Mouse (Mus musculus): ENCODE results near the gene Iba57. TPM values are rescaled to one million over a fixed set of nuclear protein-coding genes. Genes with fewer than 3 reads are reported as not detected.

Iba57 gene
- polyA plus RNA-seq, 1 experiment, result 6.5 TPM

DNA sequence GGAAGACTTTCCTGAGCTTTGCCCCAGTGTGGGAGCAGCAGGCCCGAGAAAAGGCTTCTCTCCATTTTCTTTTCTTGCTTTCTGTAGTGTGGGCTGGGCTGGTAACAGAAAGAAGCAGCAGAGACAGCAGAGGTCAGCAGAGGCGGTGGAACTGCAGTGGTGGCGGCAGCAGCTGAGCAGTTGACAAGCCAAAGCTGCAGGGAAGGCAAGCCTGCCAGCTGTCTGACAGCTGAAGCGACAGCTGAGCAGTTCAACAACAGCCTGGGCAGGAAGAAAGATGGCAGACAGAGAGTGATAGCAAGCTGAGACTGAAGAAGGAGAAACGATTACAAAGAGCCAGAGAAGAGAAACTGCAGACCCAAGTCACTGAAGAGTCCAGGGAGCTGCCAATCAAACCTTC, 2.1 kb downstream of the Iba57 start:
- no peak for DNase-seq (ENCODE audit: low read depth in 1 of 2, low spot score in 2 of 2)
- 82% methylated on average over 5 of the region's 5 CpGs for WGBS
- H3K27ac ChIP-seq (ENCODE audit: insufficient read depth, low read length), result no peak overlapping the region

DNA sequence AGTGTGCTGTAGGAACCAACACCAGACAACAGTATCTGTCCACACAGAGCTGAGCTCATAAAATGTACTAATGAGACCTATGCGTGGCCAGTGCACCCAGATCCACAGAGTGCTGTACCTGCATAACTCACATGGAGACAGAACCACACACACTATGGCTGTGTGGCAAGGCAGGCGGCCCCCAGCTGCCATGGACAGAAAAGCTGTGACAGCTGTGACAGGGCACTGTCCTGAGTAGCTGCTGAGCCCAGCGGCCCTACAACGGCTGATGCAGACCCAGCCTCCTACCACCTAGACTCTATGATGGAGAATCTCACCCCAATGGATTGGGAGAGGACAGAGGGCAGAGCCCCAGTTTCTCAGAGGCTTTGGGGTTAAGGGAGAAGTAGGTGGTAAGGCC, 4.0 kb downstream of the Iba57 start:
- TF ChIP-seq CTCF (IDR thresholded peaks at IDR 0.05; ENCODE audit: extremely low read depth, insufficient read depth, insufficient read length, insufficient replicate concordance), result no peak
- TF ChIP-seq POLR2A (IDR thresholded peaks at IDR 0.05; ENCODE audit: low read depth, low read length), result no peak
- Histone ChIP-seq H3K27ac (ENCODE audit: insufficient read depth, low read length) (no peak overlapping the region), H3K27me3 (ENCODE audit: control insufficient read depth, insufficient read depth, low read length) (no peaks in the 10 kb centered on the region), H3K4me3 (ENCODE audit: extremely low read depth, insufficient read depth, insufficient read length) (no peak overlapping the region), H3K36me3 (ENCODE audit: control insufficient read depth, insufficient read depth, low read length) (peaks cover 16% of the 10 kb centered on the region), H3K4me1 (ENCODE audit: control insufficient read depth, insufficient read depth, insufficient read length) (no peaks in the 10 kb centered on the region)
- no peak for DNase-seq (ENCODE audit: low read depth in 1 of 2, low spot score in 2 of 2)
- 97% methylated on average over 4 of the region's 4 CpGs for WGBS

More for the DNA sequence above, 2.1 kb downstream of the Iba57 start:
- TF ChIP-seq POLR2A (IDR thresholded peaks at IDR 0.05; ENCODE audit: low read depth, low read length), result no peak
- TF ChIP-seq CTCF (IDR thresholded peaks at IDR 0.05; ENCODE audit: extremely low read depth, insufficient read depth, insufficient read length, insufficient replicate concordance), result no peak
- Histone ChIP-seq H3K4me3 (ENCODE audit: extremely low read depth, insufficient read depth, insufficient read length) (no peak overlapping the region), H3K36me3 (ENCODE audit: control insufficient read depth, insufficient read depth, low read length) (peaks cover 16% of the 10 kb centered on the region), H3K4me1 (ENCODE audit: control insufficient read depth, insufficient read depth, insufficient read length) (no peaks in the 10 kb centered on the region), H3K27me3 (ENCODE audit: control insufficient read depth, insufficient read depth, low read length) (no peaks in the 10 kb centered on the region)

DNA sequence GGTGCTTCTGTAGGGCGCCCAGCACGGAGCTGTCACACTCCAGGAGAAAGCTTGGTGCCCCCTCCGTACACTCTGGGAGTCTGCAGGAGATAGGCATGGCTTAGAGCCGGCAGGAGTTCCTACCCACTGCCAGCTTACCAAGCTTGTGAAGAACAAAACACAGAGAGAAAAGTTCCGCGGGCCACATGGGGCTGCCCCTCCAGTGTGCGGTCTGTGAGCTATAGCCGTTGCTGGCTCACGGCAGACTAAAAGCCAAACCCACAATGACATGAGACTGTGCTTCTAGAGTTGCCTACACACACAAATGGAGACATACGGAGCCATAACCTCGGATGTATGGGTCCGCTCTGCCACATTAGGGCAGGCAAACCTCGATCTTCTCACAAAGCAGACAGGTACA, 4.4 kb downstream of the Iba57 start:
- Histone ChIP-seq H3K4me1 (ENCODE audit: control insufficient read depth, insufficient read depth, insufficient read length) (no peaks in the 10 kb centered on the region), H3K4me3 (ENCODE audit: extremely low read depth, insufficient read depth, insufficient read length) (no peak overlapping the region), H3K27me3 (ENCODE audit: control insufficient read depth, insufficient read depth, low read length) (no peaks in the 10 kb centered on the region), H3K27ac (ENCODE audit: insufficient read depth, low read length) (no peak overlapping the region), H3K36me3 (ENCODE audit: control insufficient read depth, insufficient read depth, low read length) (peaks cover 16% of the 10 kb centered on the region)
- DNase-seq (ENCODE audit: low read depth in 1 of 2, low spot score in 2 of 2), result no peak
- TF ChIP-seq POLR2A (IDR thresholded peaks at IDR 0.05; ENCODE audit: low read depth, low read length) (no peak), CTCF (IDR thresholded peaks at IDR 0.05; ENCODE audit: extremely low read depth, insufficient read depth, insufficient read length, insufficient replicate concordance) (no peak)
- WGBS, result 94% methylated on average over 13 of the region's 13 CpGs

DNA sequence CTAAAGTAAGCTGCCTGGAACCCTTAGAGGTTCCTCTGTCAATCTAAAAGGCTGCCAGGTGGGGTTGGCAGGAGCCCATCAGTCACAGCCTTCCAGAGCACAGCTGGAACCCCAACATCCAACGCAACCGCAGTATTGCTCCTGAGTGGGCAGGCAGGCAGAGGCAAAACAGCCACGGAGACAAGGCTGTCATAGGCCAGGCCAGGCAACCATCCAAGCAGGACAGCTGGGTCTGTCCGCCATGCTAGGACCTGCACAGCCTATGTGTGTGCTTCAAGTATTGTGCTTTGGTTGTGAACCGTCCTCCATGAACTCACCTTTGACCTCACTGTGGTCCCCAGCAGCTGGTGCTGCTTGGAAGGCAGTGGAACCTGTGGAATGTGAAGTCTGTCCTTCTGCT, 7.6 kb downstream of the Iba57 start:
- Histone ChIP-seq H3K27me3 (ENCODE audit: control insufficient read depth, insufficient read depth, low read length) (no peaks in the 10 kb centered on the region), H3K36me3 (ENCODE audit: control insufficient read depth, insufficient read depth, low read length) (peaks cover 16% of the 10 kb centered on the region), H3K27ac (ENCODE audit: insufficient read depth, low read length) (no peak overlapping the region), H3K4me3 (ENCODE audit: extremely low read depth, insufficient read depth, insufficient read length) (no peak overlapping the region), H3K4me1 (ENCODE audit: control insufficient read depth, insufficient read depth, insufficient read length) (no peaks in the 10 kb centered on the region)
- WGBS, result 98% methylated on average over 5 of the region's 5 CpGs
- no peak for DNase-seq (ENCODE audit: low read depth in 1 of 2, low spot score in 2 of 2)
- no peak for TF ChIP-seq POLR2A (IDR thresholded peaks at IDR 0.05; ENCODE audit: low read depth, low read length)
- TF ChIP-seq CTCF (IDR thresholded peaks at IDR 0.05; ENCODE audit: extremely low read depth, insufficient read depth, insufficient read length, insufficient replicate concordance), result no peak

- no peaks in the 10 kb centered on the region for H3K27me3 ChIP-seq (ENCODE audit: control insufficient read depth, insufficient read depth, low read length)
- no peaks in the 10 kb centered on the region for H3K4me1 ChIP-seq (ENCODE audit: control insufficient read depth, insufficient read depth, insufficient read length)
- no peak for DNase-seq (ENCODE audit: low read depth in 1 of 2, low spot score in 2 of 2)
- H3K36me3 ChIP-seq (ENCODE audit: control insufficient read depth, insufficient read depth, low read length), result peaks cover 16% of the 10 kb centered on the region
- no peak overlapping the region for H3K27ac ChIP-seq (ENCODE audit: insufficient read depth, low read length)
- no peak for TF ChIP-seq POLR2A (IDR thresholded peaks at IDR 0.05; ENCODE audit: low read depth, low read length)
- TF ChIP-seq CTCF (IDR thresholded peaks at IDR 0.05; ENCODE audit: extremely low read depth, insufficient read depth, insufficient read length, insufficient replicate concordance), result no peak
- no peak overlapping the region for H3K4me3 ChIP-seq (ENCODE audit: extremely low read depth, insufficient read depth, insufficient read length)
- WGBS, result 96% methylated on average over 7 of the region's 7 CpGs
Measured at GRCm38 (mm10) chr11:59154220-59154619, 9.3 kb downstream of the Iba57 start.

- H3K36me3 ChIP-seq (ENCODE audit: control insufficient read depth, insufficient read depth, low read length), result no peaks in the 10 kb centered on the region
- H3K27me3 ChIP-seq (ENCODE audit: control insufficient read depth, insufficient read depth, low read length), result no peaks in the 10 kb centered on the region
- 50% methylated on average over 3 of the region's 3 CpGs for WGBS
- DNase-seq (ENCODE audit: low read depth in 1 of 2, low spot score in 2 of 2), result no peak
- TF ChIP-seq CTCF (IDR thresholded peaks at IDR 0.05; ENCODE audit: extremely low read depth, insufficient read depth, insufficient read length, insufficient replicate concordance) (no peak), POLR2A (IDR thresholded peaks at IDR 0.05; ENCODE audit: low read depth, low read length) (no peak)
- H3K4me1 ChIP-seq (ENCODE audit: control insufficient read depth, insufficient read depth, insufficient read length), result no peaks in the 10 kb centered on the region
- no peak overlapping the region for H3K27ac ChIP-seq (ENCODE audit: insufficient read depth, low read length)
- no peak overlapping the region for H3K4me3 ChIP-seq (ENCODE audit: extremely low read depth, insufficient read depth, insufficient read length)
Measured at GRCm38 (mm10) chr11:59151729-59152128, 11.8 kb downstream of the Iba57 start.

DNA sequence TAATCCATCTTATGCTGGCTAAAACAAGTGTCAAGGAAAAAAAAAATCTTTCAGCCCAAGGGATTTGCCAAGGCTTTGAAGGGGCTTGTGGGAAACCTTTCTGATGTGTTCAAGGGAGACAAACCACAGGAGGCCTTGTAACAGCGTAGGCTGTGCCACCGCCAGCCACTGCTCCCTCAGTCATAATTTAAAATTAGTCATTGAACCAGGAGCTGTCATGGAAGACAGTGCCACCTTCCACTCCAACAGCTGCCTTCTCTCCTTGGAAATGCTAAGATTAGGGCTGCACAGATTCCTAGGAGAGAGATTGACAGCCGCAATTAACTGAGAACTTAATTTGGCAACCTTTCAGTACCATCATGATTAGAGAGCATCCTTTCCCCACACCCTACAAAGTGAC, 14.2 kb downstream of the Iba57 start:
- WGBS, result 56% methylated on average over 3 of the region's 3 CpGs
- no peaks in the 10 kb centered on the region for H3K27me3 ChIP-seq (ENCODE audit: control insufficient read depth, insufficient read depth, low read length)
- no peaks in the 10 kb centered on the region for H3K36me3 ChIP-seq (ENCODE audit: control insufficient read depth, insufficient read depth, low read length)

More for the DNA sequence above, 14.2 kb downstream of the Iba57 start:
- Histone ChIP-seq H3K4me1 (ENCODE audit: control insufficient read depth, insufficient read depth, insufficient read length) (no peaks in the 10 kb centered on the region), H3K4me3 (ENCODE audit: extremely low read depth, insufficient read depth, insufficient read length) (no peak overlapping the region), H3K27ac (ENCODE audit: insufficient read depth, low read length) (no peak overlapping the region)
- TF ChIP-seq CTCF (IDR thresholded peaks at IDR 0.05; ENCODE audit: extremely low read depth, insufficient read depth, insufficient read length, insufficient replicate concordance), result no peak
- TF ChIP-seq POLR2A (IDR thresholded peaks at IDR 0.05; ENCODE audit: low read depth, low read length), result no peak
- no peak for DNase-seq (ENCODE audit: low read depth in 1 of 2, low spot score in 2 of 2)

Data from spleen, adult 2 months (tissue).